Mouse (Mus musculus) limb, embryonic 15.5 days (tissue): ENCODE data around the gene Eaf1. TPM values are rescaled to one million over a fixed set of nuclear protein-coding genes. Genes with fewer than 3 reads are reported as not detected.

Experiments
- ATAC-seq: fragments of 200-750 bp; cut with Nextera tagmentation; 2 replicates; pipeline ENCODE4 v1.8.0; 2017; ENCODE audit warnings: low read depth, moderate TSS enrichment; ENCODE audit not compliant: insufficient number of reproducible peaks, low FRiP score, low TSS enrichment
- H3K27ac ChIP-seq: fragments of 300-500 bp; sonication (generic); 2 replicates; pipeline ENCODE4 v1.5.1; 2015; ENCODE audit warnings: moderate library complexity, mild to moderate bottlenecking, inconsistent platforms
- H3K27me3 ChIP-seq: fragments of 300-500 bp; sonication (generic); 2 replicates; pipeline ENCODE4 v1.6.1; 2015; ENCODE audit warnings: inconsistent platforms
- H3K36me3 ChIP-seq: fragments of 300-500 bp; sonication (generic); 2 replicates; pipeline ENCODE4 v1.6.1; 2015; ENCODE audit warnings: inconsistent platforms
- H3K4me1 ChIP-seq: fragments of 300-500 bp; sonication (generic); 2 replicates; pipeline ENCODE4 v1.6.1; 2015; ENCODE audit warnings: inconsistent platforms
- H3K4me2 ChIP-seq: fragments of 300-500 bp; sonication (generic); 2 replicates; pipeline ENCODE4 v1.6.1; 2015; ENCODE audit warnings: mild to moderate bottlenecking, inconsistent platforms
- H3K4me3 ChIP-seq: fragments of 300-500 bp; sonication (generic); 2 replicates; pipeline ENCODE4 v1.5.1; 2015; ENCODE audit warnings: mild to moderate bottlenecking, inconsistent platforms
- H3K9ac ChIP-seq: fragments of 300-500 bp; sonication (generic); 2 replicates; pipeline ENCODE4 v1.6.1; 2015; ENCODE audit warnings: inconsistent platforms
- H3K9me3 ChIP-seq: fragments of 300-500 bp; sonication (generic); 2 replicates; pipeline ENCODE4 v1.6.1; 2016; ENCODE audit warnings: inconsistent platforms
- WGBS: fragments of 180-500 bp; shearing (Covaris S2); methylation state at CpG from one replicate; pipeline ENCODE4 v1.1.7; 2015; 5-methylcytosine and 5-hydroxymethylcytosine counted together
- polyA plus RNA-seq: library from polyadenylated mRNA; unstranded; fragments of >200 nt; fragmentation: Nextera tagmentation; extraction: Ambion mirVana; gene quantifications from 2 replicates; pipeline ENCODE4 v1.2.1, GENCODE M21; 2015

Eaf1 gene
- polyA plus RNA-seq, 1 experiment from 2014 or later = 20.7 TPM

DNA sequence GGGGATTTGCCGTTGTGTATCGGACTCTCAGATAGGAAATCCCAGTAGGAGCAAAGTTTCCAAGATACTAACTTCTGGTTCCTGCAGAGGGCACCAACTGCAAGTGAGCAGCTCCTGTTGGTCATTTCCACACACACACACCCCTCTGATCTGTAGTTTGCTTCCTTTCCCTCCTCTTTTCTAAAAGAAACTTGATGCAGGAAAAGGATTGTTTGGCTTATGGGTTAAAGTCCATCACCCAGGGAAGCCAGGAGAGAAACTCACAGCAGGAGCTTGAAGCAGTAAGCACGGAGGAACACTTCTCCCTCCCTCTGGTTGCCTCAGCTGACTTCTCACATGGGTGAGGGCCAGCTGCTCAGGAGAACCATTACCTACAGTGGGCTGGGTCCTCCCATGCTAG lies 25.0 kb downstream of the Eaf1 start:
- no peak for ATAC-seq
- Histone ChIP-seq H3K9ac (no peak overlapping the region), H3K4me3 (no peak overlapping the region), H3K9me3 (no peaks in the 10 kb centered on the region), H3K27ac (no peak overlapping the region), H3K4me1 (no peaks in the 10 kb centered on the region), H3K4me2 (no peak overlapping the region), H3K36me3 (no peaks in the 10 kb centered on the region), H3K27me3 (no peaks in the 10 kb centered on the region)
- WGBS = 45% methylated on average over 3 of the region's 3 CpGs

DNA sequence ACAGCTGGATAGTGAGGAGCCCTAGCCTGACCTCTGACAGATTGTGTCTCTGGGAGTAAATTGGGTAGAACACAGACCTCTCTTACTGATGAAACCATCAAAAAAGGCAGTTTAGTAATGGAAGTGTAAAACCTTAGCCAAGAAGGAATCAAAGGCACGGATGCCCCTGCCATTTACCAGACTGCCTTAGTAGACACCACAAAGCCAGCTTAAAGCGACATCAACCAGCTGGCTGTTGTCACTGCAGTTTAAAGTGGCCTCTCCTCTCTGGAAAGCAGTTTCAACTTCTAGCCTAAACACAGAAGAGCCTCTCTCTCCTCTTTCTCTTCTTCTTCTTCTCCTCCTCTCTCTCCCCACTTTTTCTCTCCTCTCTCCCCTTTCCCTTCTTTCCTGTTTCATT lies 27.1 kb downstream of the Eaf1 start:
- no peak for ATAC-seq
- no peaks in the 10 kb centered on the region for H3K27me3 ChIP-seq
- WGBS = 62% methylated on average over 2 of the region's 2 CpGs
- H3K27ac ChIP-seq = no peak overlapping the region
- no peaks in the 10 kb centered on the region for H3K9me3 ChIP-seq
- no peak overlapping the region for H3K9ac ChIP-seq
- H3K36me3 ChIP-seq = no peaks in the 10 kb centered on the region
- H3K4me3 ChIP-seq = no peak overlapping the region
- no peak overlapping the region for H3K4me2 ChIP-seq
- H3K4me1 ChIP-seq = no peaks in the 10 kb centered on the region

DNA sequence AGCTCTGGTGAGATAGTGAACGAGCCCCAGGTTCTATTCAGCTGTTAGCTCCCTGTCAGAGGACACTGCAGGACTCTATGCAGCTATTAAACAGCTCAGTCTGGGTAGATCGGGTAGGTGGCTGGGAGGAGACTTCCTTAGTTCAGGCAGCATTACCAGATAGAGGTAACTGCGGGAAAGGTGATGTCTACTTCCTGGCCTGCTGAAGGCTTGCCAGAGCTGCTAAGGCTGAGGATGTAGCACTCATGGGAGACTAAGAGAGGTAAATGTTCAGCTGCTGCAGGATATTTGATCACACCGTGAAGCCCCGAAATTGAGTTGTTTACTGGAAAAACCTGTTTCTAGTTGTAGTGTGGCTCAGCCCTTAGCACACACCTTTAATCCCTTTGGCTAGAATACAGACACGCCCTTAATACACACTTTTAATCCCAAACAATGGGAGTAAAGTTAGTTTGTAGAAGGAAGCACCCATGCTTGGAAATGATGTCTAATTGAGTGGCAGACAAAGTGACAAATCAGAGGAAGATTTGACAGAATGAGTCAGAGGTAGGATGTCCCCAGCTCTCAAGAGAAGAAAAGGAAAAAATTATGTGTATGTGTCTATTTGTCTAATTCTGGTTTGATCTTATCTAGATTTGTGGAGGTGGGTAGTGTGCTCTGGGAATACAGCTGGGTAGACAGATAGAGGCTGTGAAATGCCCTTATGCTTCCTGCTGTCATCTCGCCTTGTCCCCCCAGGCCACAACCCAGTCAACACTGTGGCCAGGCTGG lies 31.0 kb downstream of the Eaf1 start:
- Histone ChIP-seq H3K9ac (no peak overlapping the region), H3K4me2 (no peak overlapping the region), H3K27me3 (no peaks in the 10 kb centered on the region), H3K36me3 (no peaks in the 10 kb centered on the region), H3K4me3 (no peak overlapping the region), H3K9me3 (no peaks in the 10 kb centered on the region), H3K27ac (no peak overlapping the region), H3K4me1 (no peaks in the 10 kb centered on the region)
- no peak for ATAC-seq
- WGBS = 69% methylated on average over 7 of the region's 7 CpGs

DNA sequence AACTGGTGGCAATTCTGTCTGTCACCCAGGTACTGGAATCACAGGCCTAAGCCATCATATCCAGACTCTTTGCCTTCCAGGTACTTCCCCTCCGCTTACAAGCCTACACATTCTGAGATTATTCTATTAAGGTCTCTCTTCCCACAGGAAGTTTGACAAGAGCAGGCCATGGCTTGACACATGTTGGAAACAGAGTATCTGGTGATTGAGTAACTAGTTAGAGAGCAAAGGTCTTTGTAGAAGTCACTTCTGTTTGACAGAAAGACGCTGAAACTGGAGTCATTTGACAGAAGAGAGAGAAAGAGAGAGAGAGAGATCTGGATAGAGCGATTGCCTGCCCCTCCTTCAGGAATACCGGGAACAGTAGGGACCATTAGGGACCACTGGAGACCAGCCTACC lies 36.6 kb downstream of the Eaf1 start:
- Histone ChIP-seq H3K4me3 (no peak overlapping the region), H3K9me3 (no peaks in the 10 kb centered on the region), H3K4me1 (no peaks in the 10 kb centered on the region), H3K9ac (no peak overlapping the region), H3K27ac (no peak overlapping the region), H3K4me2 (no peak overlapping the region), H3K27me3 (no peaks in the 10 kb centered on the region), H3K36me3 (no peaks in the 10 kb centered on the region)
- no peak for ATAC-seq
- 83% methylated on average over 4 of the region's 4 CpGs for WGBS

DNA sequence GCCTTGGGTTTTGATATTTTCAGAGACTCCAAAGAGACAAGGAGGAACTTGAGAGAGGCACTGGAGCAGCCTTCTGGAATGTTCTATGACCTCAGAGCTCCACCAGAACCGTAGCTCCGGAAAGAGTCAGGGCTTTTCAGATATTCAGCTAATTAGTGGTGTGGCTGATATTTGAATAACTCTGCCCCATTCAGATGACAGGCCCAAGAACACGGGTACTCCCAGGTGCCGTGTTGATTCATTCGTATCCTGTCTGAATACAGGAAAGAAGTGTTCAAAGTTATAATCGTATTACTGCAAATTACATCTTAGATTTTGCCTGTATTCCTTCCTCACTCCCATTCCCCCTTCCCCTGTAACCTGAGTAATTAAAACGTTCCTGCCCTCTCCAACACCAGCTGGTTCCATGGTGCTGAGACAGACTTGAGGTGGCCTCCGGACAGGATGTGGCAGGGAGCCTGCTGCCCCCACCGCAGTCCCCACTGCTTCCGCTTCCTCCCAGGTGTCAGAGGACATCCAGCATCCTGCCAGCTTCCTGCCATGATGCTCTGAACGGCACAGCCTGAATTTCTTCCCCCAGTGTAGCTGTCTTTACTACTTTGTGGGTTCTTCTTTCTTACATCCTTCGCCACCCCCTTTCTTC lies 37.4 kb downstream of the Eaf1 start:
- Histone ChIP-seq H3K4me3 (no peak overlapping the region), H3K4me2 (no peak overlapping the region), H3K9me3 (no peaks in the 10 kb centered on the region), H3K36me3 (no peaks in the 10 kb centered on the region), H3K27ac (no peak overlapping the region), H3K9ac (no peak overlapping the region), H3K27me3 (no peaks in the 10 kb centered on the region), H3K4me1 (no peaks in the 10 kb centered on the region)
- ATAC-seq = no peak
- WGBS = 49% methylated on average over 12 of the region's 12 CpGs

DNA sequence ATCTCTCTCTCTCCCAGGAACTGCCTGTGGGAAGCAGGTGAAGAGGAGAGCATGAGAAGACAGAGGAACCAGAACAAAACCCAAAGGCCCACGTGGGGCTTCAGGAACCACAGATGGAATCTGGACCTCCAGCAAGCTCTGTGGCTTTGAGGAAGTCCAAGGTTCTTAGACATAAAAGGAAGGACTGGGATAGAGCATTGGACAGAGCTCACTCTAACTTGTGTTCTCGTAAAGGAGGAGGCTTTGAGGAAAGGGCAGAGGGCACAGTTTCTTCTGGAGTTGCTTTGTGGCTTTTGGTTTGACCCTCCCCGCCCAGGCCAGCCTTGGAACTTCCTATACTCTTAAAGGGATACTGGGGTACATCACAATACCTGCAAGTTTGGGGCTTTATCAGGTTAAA lies 38.5 kb downstream of the Eaf1 start:
- H3K27ac ChIP-seq = no peak overlapping the region
- H3K27me3 ChIP-seq = no peaks in the 10 kb centered on the region
- H3K4me3 ChIP-seq = no peak overlapping the region
- no peaks in the 10 kb centered on the region for H3K4me1 ChIP-seq
- no peak overlapping the region for H3K4me2 ChIP-seq
- 72% methylated on average over 3 of the region's 3 CpGs for WGBS
- no peaks in the 10 kb centered on the region for H3K36me3 ChIP-seq
- no peak for ATAC-seq
- no peak overlapping the region for H3K9ac ChIP-seq
- H3K9me3 ChIP-seq = no peaks in the 10 kb centered on the region

DNA sequence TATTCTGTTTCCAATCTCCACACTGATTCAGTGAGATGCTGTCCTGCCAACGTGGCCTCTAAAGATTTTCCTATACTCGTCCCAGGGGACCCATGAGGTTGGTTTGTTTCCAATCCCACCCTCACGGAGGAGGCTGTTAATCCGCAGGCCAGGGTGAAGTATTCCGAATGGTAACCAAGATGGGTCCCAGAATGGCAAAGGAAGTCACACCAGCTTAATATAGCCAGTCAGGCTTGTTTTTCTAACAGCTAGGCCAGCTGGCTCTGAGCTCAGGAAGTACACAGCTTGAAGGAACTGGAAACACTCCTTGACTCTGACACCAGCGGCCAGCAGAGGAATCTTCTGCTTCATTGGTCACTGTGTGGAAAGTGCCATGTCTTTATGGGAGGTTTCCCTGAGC lies 43.1 kb downstream of the Eaf1 start:
- no peaks in the 10 kb centered on the region for H3K4me1 ChIP-seq
- no peaks in the 10 kb centered on the region for H3K9me3 ChIP-seq
- no peaks in the 10 kb centered on the region for H3K27me3 ChIP-seq
- no peak overlapping the region; the same call in 1 of the 2 replicates for H3K27ac ChIP-seq
- H3K4me3 ChIP-seq = no peak overlapping the region
- H3K36me3 ChIP-seq = no peaks in the 10 kb centered on the region
- no peak overlapping the region for H3K9ac ChIP-seq
- 62% methylated on average over 6 of the region's 6 CpGs for WGBS
- ATAC-seq = no peak
- no peak overlapping the region for H3K4me2 ChIP-seq

DNA sequence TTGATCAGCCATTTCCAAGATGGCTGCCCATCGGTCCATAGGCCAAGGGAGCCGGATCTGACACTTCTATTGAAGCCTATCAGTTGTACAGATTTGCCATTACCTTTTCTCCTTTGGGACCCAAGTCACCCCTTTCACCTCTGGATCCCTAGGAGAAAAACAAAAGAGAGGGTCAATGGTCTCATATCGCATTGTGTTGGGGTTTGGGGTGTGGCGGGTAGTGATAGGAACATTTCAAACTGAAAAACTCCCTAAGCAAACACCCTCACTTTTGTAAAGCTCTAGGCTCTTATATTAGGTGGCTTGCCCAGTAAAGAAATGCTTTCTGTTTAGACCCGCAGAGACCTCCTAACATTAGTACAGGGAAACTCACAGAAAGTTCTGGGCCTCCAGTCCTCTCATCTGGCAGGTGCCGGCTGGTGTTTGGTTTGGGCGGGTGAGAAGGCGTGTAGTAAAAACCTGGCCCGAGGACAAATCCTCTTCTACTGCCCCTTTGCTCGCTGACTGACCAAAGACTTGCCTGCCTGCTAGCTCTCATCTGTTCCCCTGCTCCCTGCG lies 49.8 kb downstream of the Eaf1 start:
- H3K4me3 ChIP-seq = no peak overlapping the region
- H3K27me3 ChIP-seq = no peaks in the 10 kb centered on the region
- no peak overlapping the region for H3K27ac ChIP-seq
- H3K9ac ChIP-seq = 0 out of 2 replicates have a peak overlapping the region, but pooled peaks have one; percentile 4
- H3K36me3 ChIP-seq = no peaks in the 10 kb centered on the region
- H3K4me1 ChIP-seq = no peaks in the 10 kb centered on the region
- WGBS = 67% methylated on average over 11 of the region's 11 CpGs
- no peak overlapping the region for H3K4me2 ChIP-seq
- ATAC-seq = no peak
- no peaks in the 10 kb centered on the region for H3K9me3 ChIP-seq

DNA sequence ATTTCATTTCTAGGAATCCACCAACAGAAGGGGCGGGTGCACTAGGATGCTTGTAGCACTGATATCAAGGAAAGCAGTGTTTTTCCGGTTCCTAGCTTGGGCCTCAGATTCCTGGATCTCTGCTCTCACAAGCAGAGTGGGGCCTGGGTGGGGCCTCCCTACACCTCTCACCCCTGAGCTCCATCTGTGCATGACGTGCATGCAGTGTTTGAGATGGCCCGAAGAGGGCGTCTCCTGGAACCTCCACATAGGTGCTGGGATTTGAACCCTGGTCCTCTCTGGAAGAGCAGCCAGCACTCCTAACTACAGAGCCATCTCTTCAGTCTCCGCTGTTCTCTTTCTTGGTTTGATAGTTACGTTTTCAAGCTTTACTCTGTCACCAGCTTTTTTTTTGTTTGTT lies 60.8 kb downstream of the Eaf1 start:
- no peaks in the 10 kb centered on the region for H3K27me3 ChIP-seq
- no peaks in the 10 kb centered on the region for H3K9me3 ChIP-seq
- no peak for ATAC-seq
- no peak overlapping the region for H3K4me3 ChIP-seq
- H3K9ac ChIP-seq = no peak overlapping the region
- 87% methylated on average over 7 of the region's 7 CpGs for WGBS
- H3K27ac ChIP-seq = no peak overlapping the region
- H3K4me2 ChIP-seq = no peak overlapping the region
- H3K4me1 ChIP-seq = peaks cover 6% of the 10 kb centered on the region
- H3K36me3 ChIP-seq = no peaks in the 10 kb centered on the region

DNA sequence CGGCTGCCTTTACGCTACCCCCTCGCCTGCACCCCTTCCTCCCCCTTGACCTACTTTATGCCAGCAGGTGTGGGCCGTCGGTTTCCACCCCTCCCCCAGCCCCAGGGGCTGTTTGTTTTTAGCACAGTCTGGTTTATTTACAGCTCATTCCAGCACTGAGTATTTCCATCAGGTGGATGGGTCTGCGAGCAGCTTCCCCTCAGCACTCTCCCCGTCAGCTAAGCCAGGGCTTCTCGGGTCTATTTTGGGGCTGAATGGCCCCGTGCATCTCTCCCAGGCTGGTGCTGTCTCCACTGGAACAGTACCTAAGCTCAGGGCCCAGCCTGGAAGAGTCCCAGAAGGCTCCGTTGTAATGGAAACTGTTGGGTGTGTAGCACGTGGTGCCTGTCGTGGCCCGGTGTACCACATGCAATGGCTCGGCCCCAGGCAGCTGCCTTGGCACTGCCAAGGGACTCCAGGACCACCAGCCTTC lies 61.8 kb downstream of the Eaf1 start:
- Histone ChIP-seq H3K4me2 (no peak overlapping the region), H3K27me3 (no peaks in the 10 kb centered on the region), H3K4me3 (no peak overlapping the region), H3K4me1 (peaks cover 6% of the 10 kb centered on the region), H3K9me3 (no peaks in the 10 kb centered on the region), H3K27ac (no peak overlapping the region), H3K9ac (no peak overlapping the region), H3K36me3 (no peaks in the 10 kb centered on the region)
- peak; percentile 65; the same call in 1 of the 2 replicates for ATAC-seq
- 36% methylated on average over 14 of the region's 14 CpGs for WGBS

DNA sequence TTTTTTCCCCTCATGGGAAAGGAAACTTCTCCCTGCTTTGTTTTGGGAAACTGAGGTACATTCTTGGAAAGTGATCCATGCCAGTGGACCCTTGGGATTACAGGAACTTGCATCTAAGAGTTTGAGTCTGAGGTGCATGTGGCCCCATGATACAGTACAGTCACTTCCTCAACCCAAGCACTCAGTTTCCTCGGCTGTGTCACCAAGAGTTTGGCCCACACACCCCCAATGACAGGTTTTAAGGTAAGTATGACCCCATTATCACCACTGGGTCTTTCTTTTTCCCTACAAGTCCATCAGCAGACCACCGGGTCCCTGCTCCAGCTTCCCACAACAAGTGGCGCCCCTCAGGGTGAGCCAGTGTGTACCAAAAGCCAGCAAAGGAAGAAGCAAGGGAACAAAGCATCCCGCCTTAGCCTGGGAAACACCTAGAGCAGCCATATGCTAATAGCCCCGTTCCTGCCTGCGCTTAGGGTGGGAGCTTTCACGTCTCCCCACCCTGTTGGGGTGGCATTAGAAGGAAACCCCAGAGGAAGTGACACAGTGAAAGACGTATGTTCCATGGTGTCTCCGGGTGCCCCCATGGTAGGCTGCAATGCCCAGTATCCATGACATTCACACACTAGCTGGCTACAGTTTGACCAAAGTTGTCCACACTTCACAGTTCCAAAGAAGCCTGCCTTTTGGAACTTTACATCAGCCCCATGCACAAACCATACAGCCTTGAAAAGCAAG lies 62.5 kb downstream of the Eaf1 start:
- Histone ChIP-seq H3K4me1 (peaks cover 6% of the 10 kb centered on the region), H3K4me3 (no peak overlapping the region), H3K9me3 (no peaks in the 10 kb centered on the region), H3K27ac (no peak overlapping the region), H3K27me3 (no peaks in the 10 kb centered on the region), H3K9ac (no peak overlapping the region), H3K4me2 (no peak overlapping the region), H3K36me3 (no peaks in the 10 kb centered on the region)
- 85% methylated on average over 9 of the region's 9 CpGs for WGBS
- ATAC-seq = no peak

DNA sequence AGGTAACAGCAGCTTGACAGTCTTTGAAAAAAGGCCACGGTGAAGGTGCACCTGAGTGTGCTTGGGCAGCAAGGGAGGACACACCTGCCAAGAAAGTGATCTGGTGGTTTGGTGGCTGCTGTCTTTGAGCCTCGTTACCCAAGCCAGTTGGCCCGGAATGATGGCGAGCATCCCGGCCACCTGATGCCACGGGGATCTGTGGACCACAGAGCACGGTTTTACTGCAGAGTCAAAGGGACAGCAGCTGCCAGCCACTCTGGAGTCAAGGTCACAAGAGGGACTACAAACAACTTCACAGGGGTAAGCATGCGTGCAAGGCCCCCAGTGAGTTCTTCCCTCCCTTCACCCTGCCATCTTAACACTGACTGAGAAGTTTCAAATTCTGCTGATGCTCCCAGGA lies 63.1 kb downstream of the Eaf1 start:
- H3K4me1 ChIP-seq = peaks cover 6% of the 10 kb centered on the region
- H3K9ac ChIP-seq = no peak overlapping the region
- WGBS = 74% methylated on average over 8 of the region's 8 CpGs
- H3K4me3 ChIP-seq = no peak overlapping the region
- H3K4me2 ChIP-seq = no peak overlapping the region
- H3K36me3 ChIP-seq = no peaks in the 10 kb centered on the region
- no peaks in the 10 kb centered on the region for H3K9me3 ChIP-seq
- no peak for ATAC-seq
- H3K27me3 ChIP-seq = no peaks in the 10 kb centered on the region
- no peak overlapping the region for H3K27ac ChIP-seq
